7 mouse cellular contexts compared by ENCODE assay signal in genomic region chr6:106804904-106805303, GRCm38 (mm10). TPM values are rescaled to one million over a fixed set of nuclear protein-coding genes. Genes with fewer than 3 reads are reported as not detected.
DNase-seq lines count a peak whose midpoint lies in the region; ATAC-seq and TF ChIP-seq lines count a peak whose summit lies in the region.

No protein-coding gene starts in this region.

- no peak overlapping the region for H3K27ac ChIP-seq in CH12.LX (ENCODE audit: insufficient read depth, low read depth)
- no peak overlapping the region for H3K27ac ChIP-seq in cerebellum, adult 2 months (ENCODE audit: insufficient read depth, low read length)
- H3K27ac ChIP-seq in midbrain, embryonic 16.5 days (ENCODE audit: low read length): no peak overlapping the region

- no peak; the same call in 1 of the 2 replicates for TF ChIP-seq EP300 in CH12.LX (IDR thresholded peaks at IDR 0.05; ENCODE audit: low read length)

- H3K36me3 ChIP-seq in CH12.LX (replicated peaks in 1 of 2; ENCODE audit: control insufficient read depth in 1 of 2, insufficient read depth in 1 of 2, low read length in 1 of 2): no peaks in the 10 kb centered on the region
- H3K36me3 ChIP-seq in midbrain, embryonic 16.5 days (ENCODE audit: control insufficient read depth, insufficient read depth, low read length): no peaks in the 10 kb centered on the region

- no peak for TF ChIP-seq POLR2A in CH12.LX (IDR thresholded peaks at IDR 0.05; ENCODE audit: low read depth, low read length)
- TF ChIP-seq POLR2A in cerebellum, adult 2 months (IDR thresholded peaks at IDR 0.05; ENCODE audit: borderline replicate concordance, insufficient read depth, low read length): no peak

- DNase-seq in 416B (ENCODE audit: low read depth) (peak; percentile 70), CH12.LX (ENCODE audit: extremely low read depth) (peak; percentile 60)
- DNase-seq in cerebellum, adult 2 months: peak; percentile 44 to 67
- peak; percentile 40 for DNase-seq in layer of hippocampus, adult 8-10 months (ENCODE audit: low spot score in 2 of 2)

- no peak overlapping the region for H3K4me3 ChIP-seq in CH12.LX (replicated peaks in 1 of 3; ENCODE audit: low read depth in 2 of 3, low read length in 2 of 3, poor library complexity in 1 of 3)
- H3K4me3 ChIP-seq in cerebellum, adult 2 months (replicated peaks; ENCODE audit: insufficient read depth, low read depth, low read length): no peak overlapping the region
- H3K4me3 ChIP-seq in midbrain, embryonic 16.5 days (ENCODE audit: low read depth, low read length): no peak overlapping the region

- dilution Hi-C loops in CH12.LX (cut with MboI; ENCODE audit: extremely low pct_ligation_motif_present, extremely low pct_unique_long_range_greater_than_20kb, low sequenced_read_pairs): no loop called here

- in situ Hi-C loops in CH12.LX (cut with MboI; ENCODE audit: low pct_ligation_motif_present, low pct_unique_long_range_greater_than_20kb, low sequenced_read_pairs): loop anchor here (25.0 kb wide), 1 partner anchor 1257 kb away; the partner anchor contains the start of gene Setmar

- peaks cover 0 to 3% of the 10 kb centered on the region in 2 experiments; a peak in 2 of 4 replicates for H3K4me1 ChIP-seq in CH12.LX (ENCODE audit: control insufficient read depth in 1 of 2, insufficient read depth in 2 of 2)
- H3K4me1 ChIP-seq in cerebellum, adult 2 months (ENCODE audit: control insufficient read depth, insufficient read depth, low read length): no peaks in the 10 kb centered on the region
- no peaks in the 10 kb centered on the region; the same call in 1 of the 2 replicates for H3K4me1 ChIP-seq in midbrain, embryonic 16.5 days (ENCODE audit: control insufficient read depth, insufficient read depth, low read length)

- 12% methylated on average over 2 of the region's 2 CpGs for WGBS in cerebellum, adult 2 months
- 35% methylated on average over 2 of the region's 2 CpGs for WGBS in midbrain, embryonic 16.5 days

- no peak overlapping the region for H3K4me2 ChIP-seq in CH12.LX (ENCODE audit: insufficient read depth, low read depth, poor library complexity, severe bottlenecking)
- H3K4me2 ChIP-seq in midbrain, embryonic 16.5 days (ENCODE audit: low read length): no peak overlapping the region

- TF ChIP-seq CTCF in CH12.LX (conservative IDR thresholded peaks at IDR 0.05 in 1 of 2, IDR thresholded peaks at IDR 0.05 in 1 of 2; ENCODE audit: low read depth in 2 of 2, low read length in 2 of 2): peak; percentile 47 to 77
- peak; percentile 68; the same call in 1 of the 2 replicates for TF ChIP-seq CTCF in cerebellum, adult 2 months (IDR thresholded peaks at IDR 0.05; ENCODE audit: borderline replicate concordance, insufficient read depth, low read depth, low read length)

- peak; percentile 64 to 83; a peak in 3 of 4 replicates for ATAC-seq in hematopoietic stem cell, adult 5-6 weeks (replicated peaks in 1 of 2; ENCODE audit: insufficient read depth in 1 of 2, low FRiP score in 2 of 2, low TSS enrichment in 1 of 2, low read depth in 1 of 2, poor library complexity in 2 of 2, severe bottlenecking in 2 of 2)
- peak; percentile 59 for ATAC-seq in midbrain, embryonic 16.5 days
- no peak for ATAC-seq in monocyte, adult 5-6 weeks (replicated peaks; ENCODE audit: insufficient number of reproducible peaks, low FRiP score, low TSS enrichment, poor library complexity, severe bottlenecking)

- H3K9me3 ChIP-seq in CH12.LX (replicated peaks; ENCODE audit: low read length): no peaks in the 10 kb centered on the region
- no peaks in the 10 kb centered on the region for H3K9me3 ChIP-seq in midbrain, embryonic 16.5 days (replicated peaks; ENCODE audit: control insufficient read depth, low read length, poor library complexity, severe bottlenecking)

- no peak overlapping the region for H3K9ac ChIP-seq in CH12.LX (ENCODE audit: insufficient read depth, low read depth)
- H3K9ac ChIP-seq in midbrain, embryonic 16.5 days (ENCODE audit: low read depth, low read length): no peak overlapping the region

- TF ChIP-seq RAD21 in CH12.LX (IDR thresholded peaks at IDR 0.05; ENCODE audit: low read depth, low read length): peak; percentile 78

- no peaks in the 10 kb centered on the region for H3K27me3 ChIP-seq in CH12.LX (replicated peaks)
- H3K27me3 ChIP-seq in cerebellum, adult 2 months (ENCODE audit: control insufficient read depth, insufficient read depth, low read length): no peaks in the 10 kb centered on the region
- H3K27me3 ChIP-seq in midbrain, embryonic 16.5 days (ENCODE audit: control insufficient read depth, insufficient read depth, low read depth, low read length): no peaks in the 10 kb centered on the region

- no peaks in the 10 kb centered on the region for H3K79me2 ChIP-seq in CH12.LX (replicated peaks; ENCODE audit: control insufficient read depth, extremely low read depth, insufficient read depth, poor library complexity, severe bottlenecking)

TF ChIP-seq in CH12.LX, 34 proteins besides CTCF, POLR2A, EP300 and RAD21:
- no peak for TF ChIP-seq TCF12 (IDR thresholded peaks at IDR 0.05; ENCODE audit: low read depth, low read length)
- no peak for TF ChIP-seq IRF4 (IDR thresholded peaks at IDR 0.05; ENCODE audit: low read depth, low read length)
- peak; percentile 34 for TF ChIP-seq JUN (IDR thresholded peaks at IDR 0.05; ENCODE audit: insufficient read depth, low read depth, low read length)
- no peak for TF ChIP-seq USF1 (IDR thresholded peaks at IDR 0.05; ENCODE audit: low read depth, low read length)
- TF ChIP-seq JUND (conservative IDR thresholded peaks at IDR 0.05; ENCODE audit: low read depth, low read length): peak; percentile 83
- TF ChIP-seq SIN3A (IDR thresholded peaks at IDR 0.05; ENCODE audit: low read length): no peak
- TF ChIP-seq SMC3 (IDR thresholded peaks at IDR 0.05; ENCODE audit: low read depth, low read length): peak; percentile 65

RNA-seq across cellular contexts. Expression of gene Crbn, which starts 5.0 kb away (rescaled TPM):
- total RNA-seq in CH12.LX (2012; rRNA removed): 28.8 and 29.2 TPM in 2 replicates
- 60.1 and 73.3 TPM in 2 replicates for total RNA-seq in CH12.LX (2014; rRNA removed)
- polyA plus RNA-seq in CH12.LX (2012; ENCODE audit: insufficient read length, low read depth): 28.0 and 30.8 TPM in 2 replicates
- polyA plus RNA-seq in cerebellum, adult 2 months (2012; rRNA removed): 57.2 and 57.3 TPM in 2 replicates
- total RNA-seq in hematopoietic stem cell, adult 5-6 weeks (2017): 59.3 and 72.9 TPM in 2 replicates
- total RNA-seq in layer of hippocampus, adult 8-10 months (2022): 100 to 1,000 TPM in 3 of 4 experiments, 10 to 100 TPM in 1; 97.6 to 107 (median 104) TPM
- 62.0 and 63.6 TPM in 2 replicates for polyA plus RNA-seq in midbrain, embryonic 16.5 days (2015; fragmentation: Nextera tagmentation; extraction: Ambion mirVana)
- total RNA-seq in monocyte, adult 5-6 weeks (2017): 67.0 to 81.6 TPM (median 74.7 TPM) in 3 replicates

RNA-seq across cellular contexts. Expression of gene Trnt1, which starts 36.0 kb away (rescaled TPM):
- 106 and 155 TPM in 2 replicates for total RNA-seq in CH12.LX (2012; rRNA removed)
- total RNA-seq in CH12.LX (2014; rRNA removed): 239 and 286 TPM in 2 replicates
- polyA plus RNA-seq in CH12.LX (2012; ENCODE audit: insufficient read length, low read depth): 159 and 195 TPM in 2 replicates
- 32.2 and 34.9 TPM in 2 replicates for polyA plus RNA-seq in cerebellum, adult 2 months (2012; rRNA removed)
- total RNA-seq in hematopoietic stem cell, adult 5-6 weeks (2017): 80.5 and 105 TPM in 2 replicates
- 10 to 100 TPM; 41.4 to 60.5 (median 46.7) TPM for total RNA-seq in layer of hippocampus, adult 8-10 months (2022)
- 61.2 and 68.3 TPM in 2 replicates for polyA plus RNA-seq in midbrain, embryonic 16.5 days (2015; fragmentation: Nextera tagmentation; extraction: Ambion mirVana)
- 89.4 to 96.1 TPM (median 94.7 TPM) in 3 replicates for total RNA-seq in monocyte, adult 5-6 weeks (2017)

RNA-seq across cellular contexts. Expression of gene Il5ra, which starts 56.1 kb away (rescaled TPM):
- 56.8 and 65.0 TPM in 2 replicates for total RNA-seq in CH12.LX (2012; rRNA removed)
- total RNA-seq in CH12.LX (2014; rRNA removed): 119 and 138 TPM in 2 replicates
- polyA plus RNA-seq in CH12.LX (2012; ENCODE audit: insufficient read length, low read depth): 69.0 and 70.2 TPM in 2 replicates
- not detected in 2 replicates for polyA plus RNA-seq in cerebellum, adult 2 months (2012; rRNA removed)
- 0.65 and 1.6 TPM in 2 replicates for total RNA-seq in hematopoietic stem cell, adult 5-6 weeks (2017)
- total RNA-seq in layer of hippocampus, adult 8-10 months (2022): not detected
- 0.17 TPM in 1 of 2 replicates, not detected in the other for polyA plus RNA-seq in midbrain, embryonic 16.5 days (2015; fragmentation: Nextera tagmentation; extraction: Ambion mirVana)
- 3.8 to 21.7 TPM (median 10.9 TPM) in 3 replicates for total RNA-seq in monocyte, adult 5-6 weeks (2017)
